Mouse (Mus musculus): ENCODE data around the gene Ptpn11. TPM values are rescaled to one million over a fixed set of nuclear protein-coding genes. Genes with fewer than 3 reads are reported as not detected.
A peak's percentile ranks its signal among the peaks of the same experiment; 100 is the strongest.

Ptpn11 gene
- total and polyA plus RNA-seq, 2 experiments from 2014 or later, result 27.9 to 47.5 TPM

GRCm38 (mm10) chr5:121149246-121149645 is 42.0 kb downstream of the Ptpn11 start:
- ATAC-seq, result no peak
- no peak for TF ChIP-seq CTCF (IDR thresholded peaks at IDR 0.05; ENCODE audit: low read depth)
- Histone ChIP-seq H3K27me3 (ENCODE audit: insufficient read depth, low read length) (no peaks in the 10 kb centered on the region), H3K36me3 (ENCODE audit: insufficient read depth, low read length) (peaks cover 41% of the 10 kb centered on the region), H3K4me3 (ENCODE audit: low read length) (no peak overlapping the region), H3K27ac (no peak overlapping the region), H3K9me3 (ENCODE audit: low read length) (no peaks in the 10 kb centered on the region), H3K9ac (replicated peaks; ENCODE audit: low read length) (no peak overlapping the region), H3K4me2 (ENCODE audit: low read depth, low read length) (no peak overlapping the region), H3K4me1 (ENCODE audit: insufficient read depth, low read length) (peaks cover 11% of the 10 kb centered on the region; the same call in 1 of the 2 replicates)
- no peak for DNase-seq (ENCODE audit: low spot score)
- WGBS, result 39% methylated on average over 1 of the region's 1 CpGs

- peak; percentile 49 for DNase-seq (ENCODE audit: low spot score)
- peak; percentile 62 for ATAC-seq
- no peaks in the 10 kb centered on the region for H3K9me3 ChIP-seq (ENCODE audit: low read length)
- TF ChIP-seq CTCF (IDR thresholded peaks at IDR 0.05; ENCODE audit: low read depth), result no peak
- H3K36me3 ChIP-seq (ENCODE audit: insufficient read depth, low read length), result peaks cover 41% of the 10 kb centered on the region; the same call in 1 of the 2 replicates
- no peak overlapping the region for H3K9ac ChIP-seq (replicated peaks; ENCODE audit: low read length)
- H3K4me3 ChIP-seq (ENCODE audit: low read length), result no peak overlapping the region
- no peaks in the 10 kb centered on the region for H3K27me3 ChIP-seq (ENCODE audit: insufficient read depth, low read length)
- peaks cover 17% of the 10 kb centered on the region; the same call in 1 of the 2 replicates for H3K4me1 ChIP-seq (ENCODE audit: insufficient read depth, low read length)
- peak overlapping the region; percentile 33; the same call in 1 of the 2 replicates for H3K27ac ChIP-seq
- H3K4me2 ChIP-seq (ENCODE audit: low read depth, low read length), result no peak overlapping the region
- 69% methylated on average over 5 of the region's 5 CpGs for WGBS
Observed at GRCm38 (mm10) chr5:121146275-121146674, 44.9 kb downstream of the Ptpn11 start.

- ATAC-seq (no peak), DNase-seq (ENCODE audit: low spot score) (no peak)
- H3K9ac ChIP-seq (replicated peaks; ENCODE audit: low read length), result no peak overlapping the region
- H3K36me3 ChIP-seq (ENCODE audit: insufficient read depth, low read length), result peaks cover 38% of the 10 kb centered on the region; the same call in 1 of the 2 replicates
- no peaks in the 10 kb centered on the region for H3K9me3 ChIP-seq (ENCODE audit: low read length)
- no peak overlapping the region for H3K4me2 ChIP-seq (ENCODE audit: low read depth, low read length)
- peaks cover 17% of the 10 kb centered on the region; the same call in 1 of the 2 replicates for H3K4me1 ChIP-seq (ENCODE audit: insufficient read depth, low read length)
- H3K4me3 ChIP-seq (ENCODE audit: low read length), result no peak overlapping the region
- WGBS, result 64% methylated on average over 5 of the region's 5 CpGs
- H3K27ac ChIP-seq, result peak overlapping the region; percentile 17; the same call in 1 of the 2 replicates
- no peak for TF ChIP-seq CTCF (IDR thresholded peaks at IDR 0.05; ENCODE audit: low read depth)
- no peaks in the 10 kb centered on the region for H3K27me3 ChIP-seq (ENCODE audit: insufficient read depth, low read length)
Observed at GRCm38 (mm10) chr5:121145609-121146008, 45.6 kb downstream of the Ptpn11 start.

- H3K4me1 ChIP-seq (ENCODE audit: insufficient read depth, low read length), result peaks cover 17% of the 10 kb centered on the region; the same call in 1 of the 2 replicates
- peaks cover 31% of the 10 kb centered on the region; the same call in 1 of the 2 replicates for H3K36me3 ChIP-seq (ENCODE audit: insufficient read depth, low read length)
- H3K4me3 ChIP-seq (ENCODE audit: low read length), result no peak overlapping the region
- 52% methylated on average over 13 of the region's 13 CpGs for WGBS
- no peaks in the 10 kb centered on the region for H3K9me3 ChIP-seq (ENCODE audit: low read length)
- peak overlapping the region; percentile 17; the same call in 1 of the 2 replicates for H3K27ac ChIP-seq
- DNase-seq (ENCODE audit: low spot score) (no peak), ATAC-seq (no peak)
- H3K4me2 ChIP-seq (ENCODE audit: low read depth, low read length), result no peak overlapping the region
- no peak overlapping the region for H3K9ac ChIP-seq (replicated peaks; ENCODE audit: low read length)
- TF ChIP-seq CTCF (IDR thresholded peaks at IDR 0.05; ENCODE audit: low read depth), result no peak
- H3K27me3 ChIP-seq (ENCODE audit: insufficient read depth, low read length), result no peaks in the 10 kb centered on the region
Observed at GRCm38 (mm10) chr5:121144441-121145238, 46.6 kb downstream of the Ptpn11 start.

- peak overlapping the region; percentile 70 for H3K27ac ChIP-seq
- TF ChIP-seq CTCF (IDR thresholded peaks at IDR 0.05; ENCODE audit: low read depth), result no peak
- peaks cover 30% of the 10 kb centered on the region; the same call in 1 of the 2 replicates for H3K36me3 ChIP-seq (ENCODE audit: insufficient read depth, low read length)
- peak; percentile 56 for DNase-seq (ENCODE audit: low spot score)
- H3K9ac ChIP-seq (replicated peaks; ENCODE audit: low read length), result no peak overlapping the region; the same call in 1 of the 2 replicates
- no peak overlapping the region for H3K4me2 ChIP-seq (ENCODE audit: low read depth, low read length)
- H3K9me3 ChIP-seq (ENCODE audit: low read length), result no peaks in the 10 kb centered on the region
- H3K4me1 ChIP-seq (ENCODE audit: insufficient read depth, low read length), result peaks cover 17% of the 10 kb centered on the region; the same call in 1 of the 2 replicates
- 62% methylated on average over 14 of the region's 14 CpGs for WGBS
- peak; percentile 28; the same call in 1 of the 2 replicates for ATAC-seq
- no peaks in the 10 kb centered on the region for H3K27me3 ChIP-seq (ENCODE audit: insufficient read depth, low read length)
- no peak overlapping the region for H3K4me3 ChIP-seq (ENCODE audit: low read length)
Observed at GRCm38 (mm10) chr5:121142431-121143119, 48.6 kb downstream of the Ptpn11 start.

GRCm38 (mm10) chr5:121140276-121140675 is 50.9 kb downstream of the Ptpn11 start:
- no peaks in the 10 kb centered on the region for H3K27me3 ChIP-seq (ENCODE audit: insufficient read depth, low read length)
- peaks cover 12% of the 10 kb centered on the region; the same call in 1 of the 2 replicates for H3K4me1 ChIP-seq (ENCODE audit: insufficient read depth, low read length)
- H3K4me3 ChIP-seq (ENCODE audit: low read length), result no peak overlapping the region
- ATAC-seq (no peak), DNase-seq (ENCODE audit: low spot score) (no peak)
- 62% methylated on average over 7 of the region's 7 CpGs for WGBS
- no peak for TF ChIP-seq CTCF (IDR thresholded peaks at IDR 0.05; ENCODE audit: low read depth)
- peaks cover 48% of the 10 kb centered on the region for H3K36me3 ChIP-seq (ENCODE audit: insufficient read depth, low read length)
- H3K27ac ChIP-seq, result no peak overlapping the region
- H3K9ac ChIP-seq (replicated peaks; ENCODE audit: low read length), result no peak overlapping the region
- no peak overlapping the region for H3K4me2 ChIP-seq (ENCODE audit: low read depth, low read length)
- H3K9me3 ChIP-seq (ENCODE audit: low read length), result no peaks in the 10 kb centered on the region
